Mouse (Mus musculus) CH12.LX (cell line): Measurements from ENCODE around the gene Csf2rb. TPM values are rescaled to one million over a fixed set of nuclear protein-coding genes. Genes with fewer than 3 reads are reported as not detected.
"Not testable (repeated sequence)": the region's sequence is repeated elsewhere in the genome, so short reads cannot be mapped to it uniquely, and the experiment has no call there.

ENCODE experiments used
- DNase-seq: peaks from one replicate; pipeline ENCODE4 v3.0.0-alpha.2; 2013; ENCODE audit errors: extremely low read depth
- H3K27ac ChIP-seq: 2 replicates; pipeline ENCODE4 v1.5.1; 2012; ENCODE audit warnings: low read depth, mild to moderate bottlenecking, control low read depth, moderate library complexity; ENCODE audit not compliant: insufficient read depth
- H3K27me3 ChIP-seq: replicated peaks from 2 replicates; pipeline ENCODE3; 2012; ENCODE audit warnings: inconsistent platforms
- H3K36me3 ChIP-seq, 2 experiments: replicated peaks in 1 of 2; 2 replicates each; pipeline versions ENCODE3 to v1.6.1; 2012; ENCODE audit warnings: inconsistent platforms in 1 of 2, low read length in 1 of 2, mild to moderate bottlenecking in 1 of 2, mixed read lengths in 1 of 2, moderate library complexity in 1 of 2; ENCODE audit not compliant: control insufficient read depth in 1 of 2, insufficient read depth in 1 of 2
- H3K4me1 ChIP-seq, 2 experiments: 2 replicates each; pipeline ENCODE4 v1.6.1; 2012; ENCODE audit warnings: inconsistent platforms in 1 of 2, moderate library complexity in 1 of 2; ENCODE audit not compliant: insufficient read depth in 2 of 2, control insufficient read depth in 1 of 2
- H3K4me2 ChIP-seq: 2 replicates; pipeline ENCODE4 v1.6.1; 2012; ENCODE audit warnings: low read depth, mild to moderate bottlenecking, control low read depth; ENCODE audit not compliant: poor library complexity, insufficient read depth, severe bottlenecking
- H3K4me3 ChIP-seq, 3 experiments: fragments of 150-350 bp in 1 of 3; sonication (generic) in 1 of 3; replicated peaks in 1 of 3; 2 replicates each; pipeline versions ENCODE3 to v1.5.1; 2011 to 2012; ENCODE audit warnings: low read depth in 2 of 3, low read length in 2 of 3, mild to moderate bottlenecking in 2 of 3, moderate library complexity in 2 of 3, control low read depth in 1 of 3, improper control_type of control experiment in 1 of 3, inconsistent platforms in 1 of 3, mixed read lengths in 1 of 3; ENCODE audit not compliant: poor library complexity in 1 of 3
- H3K79me2 ChIP-seq: replicated peaks from 2 replicates; pipeline ENCODE4 v1.6.1; 2012; ENCODE audit warnings: mild to moderate bottlenecking, moderate library complexity; ENCODE audit not compliant: control insufficient read depth, poor library complexity, insufficient read depth, severe bottlenecking; ENCODE audit errors: extremely low read depth
- H3K9ac ChIP-seq: 2 replicates; pipeline ENCODE4 v1.6.1; 2012; ENCODE audit warnings: low read depth, mild to moderate bottlenecking, control low read depth, moderate library complexity; ENCODE audit not compliant: insufficient read depth
- H3K9me3 ChIP-seq: replicated peaks from 2 replicates; pipeline ENCODE3; 2012; ENCODE audit warnings: low read length, inconsistent platforms, mixed read lengths
- BHLHE40 ChIP-seq: IDR thresholded peaks from 2 replicates; pipeline ENCODE4 v1.6.1; 2011; ENCODE audit warnings: mild to moderate bottlenecking, low read depth, low read length, improper control_type of control experiment
- CTCF ChIP-seq, 2 experiments: IDR thresholded peaks in 1 of 2; conservative IDR thresholded peaks in 1 of 2; 2 replicates each; pipeline ENCODE4 v1.5.1; 2011 to 2012; ENCODE audit warnings: low read depth in 2 of 2, low read length in 2 of 2, improper control_type of control experiment in 1 of 2, inconsistent platforms in 1 of 2, mild to moderate bottlenecking in 1 of 2, moderate library complexity in 1 of 2
- JUN ChIP-seq: IDR thresholded peaks from 2 replicates; pipeline ENCODE4 v1.6.1; 2011; ENCODE audit warnings: low read depth, mild to moderate bottlenecking, low read length, improper control_type of control experiment, moderate library complexity; ENCODE audit not compliant: insufficient read depth
- JUND ChIP-seq: conservative IDR thresholded peaks from 2 replicates; pipeline ENCODE4 v1.6.1; 2011; ENCODE audit warnings: low read depth, low read length, improper control_type of control experiment
- MEF2A ChIP-seq: IDR thresholded peaks from 2 replicates; pipeline ENCODE4 v1.6.1; 2014; ENCODE audit warnings: low read depth, mild to moderate bottlenecking, inconsistent platforms, low read length, improper control_type of control experiment, borderline replicate concordance
- MXI1 ChIP-seq: IDR thresholded peaks from 2 replicates; pipeline ENCODE4 v1.6.1; 2011; ENCODE audit warnings: mild to moderate bottlenecking, low read depth, low read length, improper control_type of control experiment
- MYC ChIP-seq: IDR thresholded peaks from 2 replicates; pipeline ENCODE4 v1.6.1; 2011; ENCODE audit warnings: low read depth, mild to moderate bottlenecking, improper control_type of control experiment, low read length
- NRF1 ChIP-seq: IDR thresholded peaks from 2 replicates; pipeline ENCODE4 v1.6.1; 2014; ENCODE audit warnings: low read depth, mild to moderate bottlenecking, inconsistent platforms, low read length, improper control_type of control experiment, moderate library complexity
- POLR2A ChIP-seq: IDR thresholded peaks from 2 replicates; pipeline ENCODE4 v1.6.1; 2011; ENCODE audit warnings: low read depth, mild to moderate bottlenecking, improper control_type of control experiment, low read length
- POLR2AphosphoS2 ChIP-seq: IDR thresholded peaks from 2 replicates; pipeline ENCODE4 v1.6.1; 2011; ENCODE audit warnings: low read depth, low read length, improper control_type of control experiment
- RAD21 ChIP-seq: IDR thresholded peaks from 2 replicates; pipeline ENCODE4 v1.6.1; 2011; ENCODE audit warnings: low read depth, mild to moderate bottlenecking, low read length, improper control_type of control experiment, moderate library complexity
- SMC3 ChIP-seq: IDR thresholded peaks from 2 replicates; pipeline ENCODE4 v1.6.1; 2011; ENCODE audit warnings: low read depth, low read length, improper control_type of control experiment
- TBP ChIP-seq: conservative IDR thresholded peaks from 2 replicates; pipeline ENCODE4 v1.6.1; 2011; ENCODE audit warnings: low read depth, low read length, improper control_type of control experiment
- UBTF ChIP-seq: IDR thresholded peaks from 2 replicates; pipeline ENCODE4 v1.6.1; 2012; ENCODE audit warnings: low read depth, mild to moderate bottlenecking, inconsistent platforms, low read length, improper control_type of control experiment, moderate library complexity
- USF2 ChIP-seq: conservative IDR thresholded peaks from 2 replicates; pipeline ENCODE4 v1.6.1; 2011; ENCODE audit warnings: low read depth, low read length, improper control_type of control experiment
- ZKSCAN1 ChIP-seq: IDR thresholded peaks from 2 replicates; pipeline ENCODE4 v1.6.1; 2012; ENCODE audit warnings: low read depth, inconsistent platforms, low read length, improper control_type of control experiment, borderline replicate concordance
- ZMIZ1 ChIP-seq: IDR thresholded peaks from 2 replicates; pipeline ENCODE4 v1.6.1; 2012; ENCODE audit warnings: low read depth, mild to moderate bottlenecking, inconsistent platforms, low read length, improper control_type of control experiment
- dilution Hi-C: fragments of 300-500 bp; cut with MboI; formaldehyde crosslinking; loops from 2 replicates; pipeline ENCODE4 v1.14.3; 2020; ENCODE audit warnings: low sequenced_read_pairs; ENCODE audit not compliant: extremely low pct_unique_long_range_greater_than_20kb, extremely low pct_ligation_motif_present
- in situ Hi-C: fragments of 300-500 bp; cut with MboI; formaldehyde crosslinking; loops from 3 replicates; pipeline ENCODE4 v1.14.3; 2019; ENCODE audit warnings: low sequenced_read_pairs, low pct_ligation_motif_present, low pct_unique_long_range_greater_than_20kb, mixed read lengths
- polyA plus RNA-seq: library from polyadenylated mRNA; unstranded; fragments of >175 nt; gene quantifications from 2 replicates; pipeline ENCODE4 v1.2.1, GENCODE M21; 2012; ENCODE audit warnings: low read depth; ENCODE audit not compliant: insufficient read length
- total RNA-seq, 2 experiments: library from RNA; depleted of rRNA; stranded (reverse); fragments of 300-350 nt in 1 of 2; fragments of >200 nt in 1 of 2; gene quantifications; 2 replicates each; pipeline ENCODE4 v1.2.3; 2012 to 2014

The Csf2rb gene
- total and polyA plus RNA-seq, 3 experiments = 134 to 222 (median 179) TPM

DNA sequence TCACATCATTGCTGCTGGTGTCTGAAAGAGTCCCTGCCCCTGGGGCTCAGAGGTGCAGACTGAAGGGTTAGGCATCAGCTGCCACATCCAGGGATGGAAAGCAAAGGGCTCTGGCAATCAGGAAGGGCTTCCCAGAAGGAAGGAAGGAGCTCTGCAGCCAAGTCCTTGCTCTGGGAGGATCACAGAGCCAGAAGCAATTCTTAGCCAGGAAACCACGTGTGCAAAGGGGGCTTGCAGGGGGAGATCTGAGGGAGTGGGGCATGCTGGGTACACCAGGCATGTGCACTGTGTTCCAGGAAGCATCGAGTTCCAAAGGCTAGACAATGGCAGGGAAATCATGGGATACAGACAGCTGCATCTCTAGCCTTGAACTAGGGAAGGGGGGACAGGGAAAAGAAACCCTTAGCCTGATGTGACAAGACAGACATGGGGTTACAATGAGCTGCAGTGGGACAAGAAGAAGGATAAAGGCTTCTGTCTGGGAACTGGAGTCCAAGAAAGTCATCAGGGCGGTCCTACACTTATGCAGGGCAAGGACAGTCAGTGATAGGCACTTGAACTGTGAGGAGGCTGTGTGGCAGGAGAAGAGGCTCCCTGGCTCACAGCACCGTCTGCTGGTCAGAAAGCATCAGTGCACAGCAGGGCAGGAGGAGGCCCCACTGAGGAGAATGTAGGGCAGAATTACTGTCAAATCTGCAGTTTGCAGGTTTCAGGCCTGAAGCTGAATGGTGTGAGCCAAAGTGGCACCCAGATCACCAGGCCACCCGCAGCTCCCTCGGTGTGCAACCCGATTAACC lies 14.3 kb downstream of the Csf2rb start:
- in situ Hi-C loops = loop anchor here (10.0 kb wide), 1 partner anchor 155 kb away; no protein-coding TSS in a partner anchor
- H3K27ac ChIP-seq = not testable (repeated sequence)
- H3K36me3 ChIP-seq = peaks cover 84 to 96% of the 10 kb centered on the region in 2 experiments

DNA sequence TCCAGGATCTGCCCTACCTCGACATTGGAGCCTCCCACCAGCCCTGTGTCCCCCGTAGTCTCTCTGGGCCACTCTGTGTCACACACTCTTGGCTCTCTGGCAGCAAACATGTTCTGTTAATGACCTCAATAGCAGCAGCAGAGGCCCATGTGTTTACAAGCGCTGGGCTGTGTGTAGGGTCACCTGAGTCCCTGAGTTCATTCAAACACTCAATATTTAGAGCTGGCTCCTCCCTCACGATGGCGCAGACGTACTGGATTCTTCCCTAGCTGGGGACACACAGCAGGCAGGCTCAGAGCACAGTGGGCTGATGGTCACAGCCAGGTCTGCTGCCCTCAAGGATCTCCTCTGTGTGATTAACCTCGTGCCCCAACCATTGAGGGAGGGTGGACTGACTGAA lies 15.4 kb downstream of the Csf2rb start:
- peaks cover 86 to 96% of the 10 kb centered on the region in 2 experiments for H3K36me3 ChIP-seq
- H3K27me3 ChIP-seq, dilution Hi-C loops: not testable (repeated sequence)

More for the DNA sequence above, 14.3 kb downstream of the Csf2rb start:
- H3K4me3 ChIP-seq, H3K9me3 ChIP-seq, H3K9ac ChIP-seq, H3K27me3 ChIP-seq, dilution Hi-C loops, H3K4me2 ChIP-seq, DNase-seq: not testable (repeated sequence)
- Histone ChIP-seq H3K4me1 (peaks cover 12 to 49% of the 10 kb centered on the region in 2 experiments), H3K79me2 (peaks cover 14% of the 10 kb centered on the region)
- TF ChIP-seq SMC3 (peak; percentile 80), CTCF (conservative IDR thresholded peaks at IDR 0.05 in 1 of 2, IDR thresholded peaks at IDR 0.05 in 1 of 2; ENCODE audit: low read depth in 2 of 2, low read length in 2 of 2) (peak; percentile 61 to 78), RAD21 (peak; percentile 81), POLR2AphosphoS2 (peak; percentile 15; the same call in 1 of the 2 replicates), POLR2A (0 out of 2 replicates have a peak, but pooled peaks have one; percentile 6)

DNA sequence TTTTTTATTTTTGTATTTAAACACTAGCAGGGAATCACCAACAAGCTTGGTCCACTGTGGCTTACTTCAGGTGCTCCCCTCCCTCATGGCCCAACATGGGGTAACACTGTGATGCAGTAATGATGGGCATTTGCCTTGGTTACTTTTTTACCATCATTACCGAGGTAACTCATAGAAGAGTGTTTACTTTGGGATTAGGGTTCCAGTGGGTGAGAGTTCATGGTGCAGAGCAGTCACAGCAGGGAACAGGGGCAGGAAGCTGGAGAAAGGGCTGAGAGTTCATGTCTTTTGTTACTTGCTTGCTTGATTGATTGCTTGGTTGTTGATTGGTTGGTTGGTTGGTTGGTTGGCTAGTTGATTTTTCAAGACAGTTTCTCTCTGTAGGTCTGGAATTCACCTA lies 18.1 kb downstream of the Csf2rb start:
- Histone ChIP-seq H3K27me3 (no peaks in the 10 kb centered on the region), H3K79me2 (no peaks in the 10 kb centered on the region; the same call in none of the 2 replicates), H3K4me1 (peaks cover 0 to 33% of the 10 kb centered on the region in 2 experiments; a peak in 2 of 4 replicates), H3K9ac (no peak overlapping the region), H3K9me3 (no peaks in the 10 kb centered on the region), H3K27ac (no peak overlapping the region), H3K36me3 (peaks cover 84 to 94% of the 10 kb centered on the region in 2 experiments), H3K4me2 (no peak overlapping the region), H3K4me3 (no peak overlapping the region)
- TF ChIP-seq MEF2A (no peak), ZMIZ1 (no peak), SMC3 (no peak), JUND (no peak), NRF1 (no peak), UBTF (no peak), MXI1 (no peak), USF2 (no peak), JUN (no peak), TBP (no peak), MYC (no peak), BHLHE40 (no peak), ZKSCAN1 (no peak)
- in situ Hi-C loops = no loop called here
- no peak for DNase-seq
- dilution Hi-C loops = no loop called here

More for the DNA sequence above, 15.4 kb downstream of the Csf2rb start:
- H3K4me2 ChIP-seq, H3K4me3 ChIP-seq, DNase-seq, in situ Hi-C loops, H3K79me2 ChIP-seq, H3K9me3 ChIP-seq, H3K9ac ChIP-seq, H3K27ac ChIP-seq: not testable (repeated sequence)
- H3K4me1 ChIP-seq = peaks cover 6 to 43% of the 10 kb centered on the region in 2 experiments; a peak in 3 of 4 replicates
